Mouse (Mus musculus) C2C12 (cell line): ENCODE data around the gene Sidt1. TPM values are rescaled to one million over a fixed set of nuclear protein-coding genes. Genes with fewer than 3 reads are reported as not detected.

Experiments
- H3K27me3 ChIP-seq: one replicate; pipeline ENCODE4 v1.6.1; 2011; ENCODE audit not compliant: control insufficient read depth, insufficient read depth, insufficient read length
- H3K36me3 ChIP-seq: one replicate; pipeline ENCODE4 v1.6.1; 2011; ENCODE audit not compliant: control insufficient read depth, insufficient read depth
- H3K4me3 ChIP-seq: one replicate; pipeline ENCODE4 v1.5.1; 2011; ENCODE audit warnings: mild to moderate bottlenecking, control low read depth; ENCODE audit not compliant: poor library complexity, insufficient read depth, severe bottlenecking
- H3K79me2 ChIP-seq: one replicate; pipeline ENCODE4 v1.6.1; 2011; ENCODE audit not compliant: control insufficient read depth, insufficient read depth
- H3K79me3 ChIP-seq: one replicate; pipeline ENCODE4 v1.6.1; 2011; ENCODE audit warnings: low read depth, control low read depth
- H3ac ChIP-seq: one replicate; pipeline ENCODE3; 2011; ENCODE audit warnings: low read depth; ENCODE audit not compliant: control insufficient read depth, insufficient read length
- CEBPB ChIP-seq: IDR thresholded peaks from one replicate; pipeline ENCODE4 v1.6.1; 2011; ENCODE audit warnings: low read depth, mild to moderate bottlenecking, control low read depth, moderate library complexity
- CTCF ChIP-seq: IDR thresholded peaks from one replicate; pipeline ENCODE4 v1.5.1; 2011; ENCODE audit not compliant: control insufficient read depth, insufficient read depth, insufficient read length
- FOSL1 ChIP-seq: IDR thresholded peaks from one replicate; pipeline ENCODE4 v1.8.0; 2011; ENCODE audit warnings: mild to moderate bottlenecking, low read length; ENCODE audit not compliant: poor library complexity, insufficient read depth, severe bottlenecking
- MAX ChIP-seq: IDR thresholded peaks from one replicate; pipeline ENCODE4 v1.6.1; 2011; ENCODE audit warnings: mild to moderate bottlenecking, control low read depth
- MYOD1 ChIP-seq: IDR thresholded peaks from one replicate; pipeline ENCODE4 v1.6.1; 2011; ENCODE audit warnings: low read depth; ENCODE audit not compliant: control insufficient read depth, insufficient read length
- MYOG ChIP-seq: IDR thresholded peaks from one replicate; pipeline ENCODE4 v1.6.1; 2011; ENCODE audit not compliant: control insufficient read depth, insufficient read length; ENCODE audit errors: extremely low read depth
- USF1 ChIP-seq: IDR thresholded peaks from one replicate; pipeline ENCODE4 v1.6.1; 2011; ENCODE audit warnings: low read depth, mild to moderate bottlenecking, control low read depth, moderate library complexity
- long read RNA-seq, 2 experiments: library from polyadenylated mRNA; unstranded; transcript quantifications; one replicate each; pipeline ENCODE4 v2.0.0; 2019 to 2020
- polyA plus RNA-seq: library from polyadenylated mRNA; unstranded; fragments of >200 nt; fragmentation: generic; extraction: Trizol; gene quantifications from one replicate; pipeline ENCODE4 v1.2.1, GENCODE M21; 2012; ENCODE audit warnings: missing spikeins

The Sidt1 gene
- polyA plus RNA-seq, result not detected
- long read RNA-seq, experiment 1, result 0 reads
- long read RNA-seq, experiment 2, result 0 reads

DNA sequence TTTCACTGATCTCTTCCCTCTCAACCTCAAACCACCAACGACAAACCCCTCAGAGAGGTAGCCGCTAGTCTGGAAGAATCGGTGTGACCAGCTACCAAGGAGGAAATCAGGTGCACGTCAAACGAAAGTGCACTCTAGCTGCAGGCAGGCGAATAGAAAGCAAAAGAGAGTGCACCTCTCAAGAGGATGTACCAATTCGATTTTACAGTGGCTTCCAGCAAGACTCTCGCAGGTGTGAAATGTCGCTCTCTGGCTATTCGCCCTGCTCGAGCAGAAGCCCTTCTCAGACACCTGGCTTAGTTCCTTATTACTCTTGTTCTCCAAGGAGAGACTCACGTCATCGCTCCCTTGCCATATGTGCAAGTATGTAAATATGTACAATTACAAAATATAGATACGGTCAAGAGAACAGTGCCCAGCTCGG, at the start of gene Sidt1:
Sidt1 (minus strand) TSS at position 336 of the 424 bp plus-strand sequence.
- Histone ChIP-seq H3ac (no peak within 1 kb of the TSS), H3K27me3 (no peaks in the 10 kb centered on the region), H3K4me3 (no peak within 1 kb of the TSS), H3K79me2 (no peaks in the 10 kb centered on the region), H3K36me3 (no peaks in the 10 kb centered on the region), H3K79me3 (no peaks in the 10 kb centered on the region)
- TF ChIP-seq FOSL1, result no peak

DNA sequence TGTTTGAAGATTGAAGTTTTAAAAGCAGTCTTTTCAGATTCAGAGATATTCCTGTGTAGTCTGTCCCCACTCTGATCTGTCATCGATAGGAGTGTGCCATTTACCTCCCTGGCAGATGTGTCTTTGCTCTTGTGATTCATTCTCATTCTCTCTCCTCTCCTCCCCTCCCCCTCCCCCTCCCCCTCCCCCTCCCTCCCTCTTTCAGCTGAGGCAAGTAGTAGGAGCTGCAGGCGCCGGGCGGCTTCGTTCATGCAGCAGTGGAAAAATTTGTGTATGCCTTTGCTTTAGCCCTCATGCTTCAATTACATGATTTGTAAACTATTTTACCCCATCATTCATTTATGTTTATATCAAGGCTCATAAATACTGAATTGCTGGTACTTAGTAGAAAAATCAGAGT, 48.6 kb upstream of the Sidt1 start:
- Histone ChIP-seq H3K36me3 (peaks cover 5% of the 10 kb centered on the region), H3K79me3 (no peaks in the 10 kb centered on the region), H3K27me3 (no peaks in the 10 kb centered on the region), H3K79me2 (no peaks in the 10 kb centered on the region), H3ac (no peak overlapping the region), H3K4me3 (no peak overlapping the region)
- TF ChIP-seq CEBPB, result no peak
- no peak for TF ChIP-seq MYOG
- no peak for TF ChIP-seq MAX
- TF ChIP-seq USF1, result no peak
- no peak for TF ChIP-seq CTCF
- no peak for TF ChIP-seq FOSL1
- TF ChIP-seq MYOD1, result no peak

GRCm38 (mm10) chr16:44380006-44380405, 47.0 kb upstream of the Sidt1 start:
- TF ChIP-seq MYOG, result no peak

GRCm38 (mm10) chr16:44375459-44375858, 42.5 kb upstream of the Sidt1 start:
- no peaks in the 10 kb centered on the region for H3K79me3 ChIP-seq
- TF ChIP-seq CEBPB (no peak), USF1 (no peak), MAX (no peak), MYOG (no peak), MYOD1 (no peak), FOSL1 (no peak), CTCF (no peak)
- H3K27me3 ChIP-seq, result no peaks in the 10 kb centered on the region
- no peak overlapping the region for H3ac ChIP-seq
- H3K36me3 ChIP-seq, result no peaks in the 10 kb centered on the region
- H3K4me3 ChIP-seq, result no peak overlapping the region
- H3K79me2 ChIP-seq, result no peaks in the 10 kb centered on the region

More at GRCm38 (mm10) chr16:44380006-44380405, 47.0 kb upstream of the Sidt1 start:
- H3K4me3 ChIP-seq, result no peak overlapping the region
- no peak overlapping the region for H3ac ChIP-seq
- no peaks in the 10 kb centered on the region for H3K79me2 ChIP-seq
- no peaks in the 10 kb centered on the region for H3K79me3 ChIP-seq
- no peaks in the 10 kb centered on the region for H3K27me3 ChIP-seq
- no peaks in the 10 kb centered on the region for H3K36me3 ChIP-seq

DNA sequence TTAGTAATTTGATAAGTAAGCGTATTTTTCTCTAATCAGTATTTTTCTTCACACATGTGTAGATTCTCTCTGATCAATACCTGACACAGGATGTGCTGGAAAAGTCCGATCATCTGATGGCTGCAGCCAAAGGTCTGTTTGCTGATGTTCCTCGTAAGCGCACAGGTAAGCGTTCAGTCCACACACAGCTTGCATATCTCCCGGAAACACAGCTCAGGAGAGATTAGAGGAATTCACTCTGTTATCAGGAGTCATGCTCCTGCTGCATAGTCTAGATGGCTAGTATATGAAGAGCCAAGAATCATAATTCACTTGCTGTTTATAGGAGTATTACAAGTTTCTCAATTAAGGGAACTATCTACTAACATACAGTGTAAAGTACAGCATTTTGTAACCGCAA, 32.5 kb upstream of the Sidt1 start:
- no peaks in the 10 kb centered on the region for H3K79me2 ChIP-seq
- no peaks in the 10 kb centered on the region for H3K79me3 ChIP-seq
- no peak for TF ChIP-seq FOSL1
- TF ChIP-seq MYOG, result no peak
- no peak for TF ChIP-seq USF1
- no peak for TF ChIP-seq MAX
- TF ChIP-seq CEBPB, result no peak
- no peak for TF ChIP-seq CTCF
- TF ChIP-seq MYOD1, result no peak
- peaks cover 22% of the 10 kb centered on the region for H3K36me3 ChIP-seq
- H3K27me3 ChIP-seq, result no peaks in the 10 kb centered on the region
- no peak overlapping the region for H3K4me3 ChIP-seq
- no peak overlapping the region for H3ac ChIP-seq

DNA sequence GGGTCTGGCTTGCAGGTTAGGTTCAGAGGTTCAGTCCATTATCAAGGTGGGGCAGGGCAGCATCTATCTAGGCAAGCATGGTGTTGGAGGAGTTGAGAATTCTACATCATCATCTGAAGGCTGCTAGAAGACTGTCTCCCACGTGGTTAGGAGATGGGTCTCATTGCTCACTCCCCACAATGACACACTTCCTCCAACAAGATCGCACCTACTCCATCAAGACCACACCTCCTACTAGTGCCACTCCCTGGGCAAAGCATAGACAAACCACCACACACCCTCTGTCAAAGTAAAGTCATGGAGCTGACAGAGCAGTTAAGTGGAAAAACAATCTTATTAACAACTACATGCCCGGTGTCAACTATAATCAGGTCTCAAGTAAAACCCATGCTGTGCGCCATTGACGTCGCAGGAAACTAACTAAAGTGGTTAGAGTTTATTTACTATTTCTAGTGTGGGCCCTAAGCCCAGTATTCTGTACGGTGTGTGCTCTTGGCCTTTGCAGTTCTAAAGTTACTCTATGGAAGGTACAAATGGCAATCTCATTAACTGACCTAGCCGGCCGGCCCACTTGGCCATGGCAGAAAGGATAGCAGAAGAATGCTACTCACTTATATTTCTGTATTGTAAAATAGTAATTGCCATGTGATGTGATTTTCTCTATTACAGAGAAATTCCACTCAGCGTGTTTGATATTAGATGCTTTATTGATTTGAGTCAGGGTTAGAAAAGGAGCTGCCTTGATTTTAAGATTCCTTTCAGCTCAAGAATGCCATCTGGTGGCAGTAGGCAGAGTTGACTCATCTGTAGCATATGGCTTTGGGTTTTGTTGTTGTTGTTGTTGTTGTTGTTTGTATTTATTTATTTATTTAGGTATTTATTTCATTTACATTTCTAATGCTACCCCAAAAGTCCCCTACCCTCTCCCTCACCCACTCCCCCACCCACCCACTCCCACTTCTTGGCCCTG, 29.2 kb upstream of the Sidt1 start:
- H3K27me3 ChIP-seq, result no peaks in the 10 kb centered on the region
- TF ChIP-seq MAX (no peak), FOSL1 (no peak), USF1 (no peak), CTCF (no peak), CEBPB (no peak), MYOD1 (no peak), MYOG (no peak)
- no peaks in the 10 kb centered on the region for H3K79me3 ChIP-seq
- H3K36me3 ChIP-seq, result peaks cover 28% of the 10 kb centered on the region
- H3K4me3 ChIP-seq, result no peak overlapping the region
- H3ac ChIP-seq, result no peak overlapping the region
- no peaks in the 10 kb centered on the region for H3K79me2 ChIP-seq
